Mouse (Mus musculus): Measurements from ENCODE around the gene Lrrc8a.

Lrrc8a gene

DNA sequence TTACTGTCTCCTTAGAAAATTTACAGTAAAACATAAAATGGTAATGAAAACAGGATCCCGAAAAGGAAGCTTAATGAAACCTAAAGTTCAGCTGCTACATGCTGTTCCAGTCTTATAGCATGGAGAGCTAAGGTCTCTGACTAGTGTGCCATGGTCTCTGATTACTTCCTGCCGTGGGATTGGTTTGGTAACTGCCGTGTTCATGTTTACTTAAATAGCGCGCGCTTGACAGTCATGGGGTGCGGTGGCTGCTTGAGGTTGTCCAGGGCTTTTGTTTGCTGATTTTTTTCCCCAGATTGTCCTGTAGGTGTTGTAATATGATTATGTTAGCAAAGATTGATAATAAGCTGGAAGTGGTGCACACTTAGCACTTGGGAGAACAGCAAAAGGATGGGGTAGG is 68.6 kb downstream of the Lrrc8a start:
- no peak for DNase-seq (ENCODE audit: low read depth)

DNA sequence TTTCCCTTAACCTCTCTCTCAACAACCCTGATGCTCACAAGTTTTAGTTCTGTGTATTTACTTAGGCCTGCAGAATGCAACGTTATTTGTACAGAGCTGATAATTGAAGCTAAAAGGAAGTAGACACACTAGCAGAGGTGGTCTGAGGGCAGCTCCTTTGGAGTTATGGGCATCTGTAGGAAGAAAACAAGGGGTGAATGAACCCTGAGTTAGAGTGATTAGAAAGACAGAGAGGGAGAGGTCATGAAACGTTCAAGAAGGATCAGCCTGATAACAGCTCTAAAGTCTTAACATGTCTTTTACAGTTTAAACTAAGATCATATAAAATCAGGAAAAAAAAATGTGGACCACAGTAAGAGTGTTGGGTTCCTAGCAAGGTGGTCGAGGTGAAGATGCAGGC is 71.8 kb downstream of the Lrrc8a start:
- no peak for DNase-seq (ENCODE audit: low read depth)

DNA sequence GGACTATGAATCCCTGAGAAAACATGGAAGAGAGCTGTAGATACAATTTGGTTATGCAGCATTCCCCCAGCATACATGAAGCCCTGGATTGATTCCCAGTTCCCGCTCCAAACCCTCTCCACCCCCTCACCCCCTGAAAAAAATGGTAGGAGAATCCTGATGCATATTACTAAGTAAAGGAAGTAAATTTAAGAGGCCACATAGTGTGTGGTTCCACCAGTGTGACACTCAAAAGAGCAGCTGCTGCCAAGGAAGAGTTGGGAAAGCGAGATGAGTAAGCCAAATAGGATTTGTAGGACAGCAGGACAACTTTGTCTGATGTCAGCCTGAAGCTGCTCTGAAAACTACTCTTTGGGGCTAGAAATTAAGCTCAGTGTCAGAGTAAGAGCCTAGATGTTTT is 74.0 kb downstream of the Lrrc8a start:
- DNase-seq (ENCODE audit: low read depth): no peak

Data from induced T-regulatory cell, adult 2 months (primary cell).